Mouse (Mus musculus) spleen, adult 12 weeks (tissue): ENCODE data around the gene Cdk14.

Experiments used
- DNase-seq: peaks from one replicate; pipeline ENCODE4 v3.0.0; 2022; ENCODE audit warnings: low spot score

Cdk14 gene

DNA sequence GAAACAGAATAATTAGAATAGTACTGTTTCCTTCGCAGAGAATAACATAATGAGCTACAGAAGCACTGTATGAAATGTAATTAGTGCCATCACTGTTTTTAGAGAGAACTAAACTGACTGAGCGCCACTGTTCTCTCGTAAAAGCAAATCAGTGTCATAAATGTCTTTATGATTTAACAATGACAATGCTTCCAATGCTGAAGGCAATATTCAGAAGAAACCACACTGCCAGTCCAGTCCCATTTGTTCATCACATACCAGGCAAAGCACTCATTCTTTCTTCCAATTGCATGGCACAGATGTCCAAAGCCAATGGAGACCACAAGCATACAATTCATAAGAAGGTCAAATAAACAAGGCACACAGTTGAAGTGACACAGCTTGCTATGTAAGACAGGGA is 355.4 kb downstream of the Cdk14 start:
- no peak for DNase-seq

- no peak for DNase-seq
Observed at GRCm38 (mm10) chr5:5056102-5056883, 363.8 kb downstream of the Cdk14 start.

DNA sequence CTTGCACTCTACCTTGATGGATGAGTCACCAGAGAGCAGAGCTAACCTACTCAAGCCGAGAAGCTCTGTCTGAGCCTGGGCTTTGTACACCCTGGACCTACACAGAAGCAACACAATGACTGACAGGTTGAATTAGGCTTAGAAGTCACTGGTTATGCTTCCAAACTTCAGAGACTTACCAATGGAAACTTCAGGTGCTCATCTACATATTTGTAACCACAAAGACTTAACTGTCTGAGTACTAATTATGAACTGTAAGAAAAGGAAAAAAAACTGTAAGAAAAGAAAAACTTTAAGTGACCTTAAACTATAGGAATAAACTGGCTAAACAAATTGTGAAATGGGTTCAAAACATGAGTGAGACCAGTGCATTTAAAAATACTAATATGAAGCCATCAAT is 364.6 kb downstream of the Cdk14 start:
- no peak for DNase-seq

- no peak for DNase-seq
Observed at GRCm38 (mm10) chr5:5054270-5054669, 365.8 kb downstream of the Cdk14 start.

GRCm38 (mm10) chr5:5044326-5044725 is 375.8 kb downstream of the Cdk14 start:
- DNase-seq: no peak

DNA sequence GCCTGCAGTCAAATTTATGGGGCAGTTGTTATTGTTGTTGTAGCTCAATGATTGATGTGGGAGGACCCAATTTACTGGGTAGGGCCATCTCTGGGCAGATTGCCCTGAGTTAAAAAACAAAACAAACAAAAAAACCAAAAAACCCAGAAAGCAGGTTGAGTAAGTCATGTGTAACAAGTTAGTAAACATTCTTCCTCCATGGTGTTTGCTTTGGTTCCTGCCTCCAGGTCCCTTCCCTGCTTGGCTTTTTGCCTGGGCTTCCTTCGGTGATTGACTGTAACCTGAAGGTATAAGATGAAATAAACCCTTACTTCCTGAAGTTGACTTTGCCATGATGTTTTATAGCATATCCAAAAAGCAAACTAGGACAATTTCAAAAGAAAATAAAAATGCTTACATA is 377.4 kb downstream of the Cdk14 start:
- no peak for DNase-seq

DNA sequence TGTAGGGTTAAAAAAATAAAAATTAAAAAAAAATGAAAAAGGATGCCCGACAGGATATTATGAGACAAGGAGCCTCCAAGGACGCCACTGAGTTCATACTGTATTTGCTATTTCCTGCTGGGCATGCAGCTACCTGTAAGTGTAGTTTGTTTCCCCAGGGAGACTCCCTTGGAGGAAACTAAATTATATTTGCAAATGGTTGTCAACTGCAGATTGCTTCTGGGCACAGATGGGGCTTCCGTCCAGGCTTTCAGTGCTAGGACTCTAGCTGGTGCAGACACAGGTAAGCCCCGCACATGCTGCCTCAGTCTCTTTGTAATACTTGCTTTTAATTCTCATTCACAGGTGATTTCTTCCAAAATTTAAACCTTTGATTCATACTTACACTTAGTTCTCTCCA is 378.6 kb downstream of the Cdk14 start:
- DNase-seq: no peak

GRCm38 (mm10) chr5:5039700-5040284 is 380.3 kb downstream of the Cdk14 start:
- no peak for DNase-seq

DNA sequence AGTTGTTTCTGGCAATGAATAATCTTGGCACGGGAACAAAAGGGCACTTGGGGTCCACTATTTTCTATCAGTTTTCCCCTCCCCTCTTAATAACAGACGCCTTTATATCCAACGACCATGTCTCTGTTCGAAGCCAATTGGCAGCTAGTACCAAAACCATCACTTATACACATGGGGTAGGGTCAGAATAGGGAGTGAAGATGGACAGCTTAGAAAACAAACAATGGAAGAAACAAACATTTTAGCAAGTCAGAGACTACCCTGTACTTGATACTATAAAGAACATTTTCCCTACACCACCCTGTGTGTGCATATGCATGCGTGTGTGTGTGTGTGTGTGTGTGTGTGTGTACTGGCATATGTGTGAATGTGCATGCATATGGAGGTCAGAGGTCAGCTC is 386.7 kb downstream of the Cdk14 start:
- DNase-seq: no peak

DNA sequence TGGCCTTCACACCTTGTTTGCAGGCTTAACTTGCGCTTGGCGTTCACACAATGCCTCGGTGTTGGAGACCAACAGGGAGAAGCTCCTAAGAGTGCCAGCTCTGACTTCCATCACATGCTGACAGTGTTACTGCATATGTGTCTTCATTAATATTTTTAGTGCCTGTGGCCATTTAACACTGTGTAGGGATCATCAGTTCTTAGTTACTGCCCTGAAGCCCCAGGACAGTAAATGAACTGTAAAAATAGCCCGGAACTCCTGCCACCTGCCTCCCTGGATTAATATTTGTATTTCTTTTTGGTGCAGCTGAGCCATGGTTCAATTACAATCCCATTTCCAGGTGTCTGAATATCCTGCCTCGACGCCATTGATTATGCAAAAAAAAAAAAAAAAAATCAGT is 387.3 kb downstream of the Cdk14 start:
- DNase-seq: no peak

DNA sequence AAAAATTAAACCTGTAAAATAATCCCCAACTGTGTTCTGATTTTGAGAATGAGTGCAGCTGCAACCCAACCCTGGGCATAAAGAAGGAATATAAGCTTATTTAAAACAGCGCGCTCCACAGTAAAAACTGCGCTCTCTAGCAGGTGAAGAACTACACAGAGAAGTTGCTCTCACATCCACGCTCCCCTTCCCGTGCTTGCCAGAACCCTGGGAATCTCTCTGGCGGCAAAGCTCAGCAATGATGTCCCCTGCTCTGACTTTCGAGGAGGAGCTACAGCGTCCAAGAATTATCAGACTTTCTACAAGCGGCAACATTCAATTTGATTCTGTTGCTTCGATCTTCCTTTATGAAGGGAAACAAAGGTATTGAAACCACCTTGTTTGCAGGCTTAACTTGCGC is 387.7 kb downstream of the Cdk14 start:
- no peak for DNase-seq

DNA sequence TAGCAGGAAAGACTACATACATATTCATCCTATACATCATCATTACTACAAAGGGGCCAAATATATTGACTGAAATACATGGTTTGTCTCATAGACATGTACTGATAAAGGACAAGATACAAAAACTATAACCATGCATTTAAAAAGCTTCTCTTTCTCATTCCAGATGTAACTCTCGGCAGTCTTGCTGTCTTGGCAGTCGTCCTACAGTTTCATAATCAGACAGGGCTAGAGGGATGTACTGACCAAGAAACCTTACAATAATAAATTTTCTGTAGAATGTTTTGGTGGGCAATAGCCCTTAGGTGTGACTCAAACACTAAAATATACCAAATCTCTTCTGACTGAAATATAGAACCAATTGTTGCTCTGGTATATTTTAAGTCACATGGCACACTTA is 389.7 kb downstream of the Cdk14 start:
- DNase-seq: no peak

GRCm38 (mm10) chr5:5018959-5019358 is 401.2 kb downstream of the Cdk14 start:
- DNase-seq: no peak

- DNase-seq: no peak
Observed at GRCm38 (mm10) chr5:5018242-5018641, 401.9 kb downstream of the Cdk14 start.

- DNase-seq: no peak
Observed at GRCm38 (mm10) chr5:5013783-5014182, 406.3 kb downstream of the Cdk14 start.

DNA sequence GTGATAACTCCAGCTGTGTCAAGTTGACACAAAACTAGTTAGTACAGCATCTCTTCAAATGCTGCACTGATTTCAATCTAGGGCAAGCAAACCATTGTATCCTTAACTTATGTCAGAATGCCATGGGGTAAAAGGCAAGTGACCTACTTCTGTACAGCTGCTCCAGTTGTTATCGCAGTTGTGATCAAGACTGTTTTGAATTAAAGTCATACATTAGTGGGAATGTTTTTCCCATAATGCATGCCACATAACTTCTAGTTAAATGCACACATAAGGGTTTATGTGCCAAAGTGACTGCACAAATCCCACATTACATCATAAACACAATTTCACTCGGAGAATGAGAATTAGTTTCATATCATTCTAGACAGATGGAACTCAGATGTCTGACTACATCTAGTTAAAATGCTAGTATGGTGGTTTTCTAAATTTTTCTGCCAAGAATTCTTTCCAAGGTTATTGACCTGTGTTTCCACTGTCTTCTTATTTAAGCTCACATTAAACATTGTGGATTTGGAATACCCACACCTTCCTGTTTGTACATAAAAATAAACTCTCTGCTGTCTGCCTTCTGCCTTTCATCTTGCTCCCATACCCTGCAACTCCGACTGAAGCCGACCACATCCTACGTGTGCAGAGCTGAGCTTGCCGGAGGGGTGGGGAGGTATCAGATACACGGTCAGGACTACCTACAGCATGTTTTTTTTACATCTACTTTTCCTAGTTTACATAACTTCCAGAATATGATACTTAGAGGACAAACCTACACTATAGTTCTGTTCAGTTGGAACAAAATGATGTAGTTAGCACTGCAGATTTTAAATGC is 407.4 kb downstream of the Cdk14 start:
- no peak for DNase-seq

GRCm38 (mm10) chr5:5008153-5008745 is 411.9 kb downstream of the Cdk14 start:
- no peak for DNase-seq

GRCm38 (mm10) chr5:5007489-5008152 is 412.5 kb downstream of the Cdk14 start:
- no peak for DNase-seq

GRCm38 (mm10) chr5:5005633-5006032 is 414.5 kb downstream of the Cdk14 start:
- no peak for DNase-seq

DNA sequence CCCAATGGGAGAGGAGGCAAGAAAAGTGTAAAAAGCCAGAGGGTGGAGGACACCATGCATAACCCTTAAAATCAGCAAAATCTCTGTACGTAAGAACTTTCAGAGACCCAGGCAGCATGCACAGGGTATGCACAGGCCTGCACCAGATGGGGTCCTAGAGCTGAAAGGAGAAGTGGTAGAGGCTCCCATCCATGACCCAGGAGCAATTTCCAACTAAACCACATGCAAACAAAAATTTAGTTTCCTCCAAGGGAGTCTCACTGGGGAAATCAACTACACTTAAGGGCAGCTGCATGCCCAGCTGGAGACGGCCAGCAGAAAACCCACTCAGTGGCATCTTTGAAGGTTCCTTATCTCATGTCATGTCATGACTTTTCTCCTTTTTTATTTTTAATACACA is 415.4 kb downstream of the Cdk14 start:
- DNase-seq: no peak

DNA sequence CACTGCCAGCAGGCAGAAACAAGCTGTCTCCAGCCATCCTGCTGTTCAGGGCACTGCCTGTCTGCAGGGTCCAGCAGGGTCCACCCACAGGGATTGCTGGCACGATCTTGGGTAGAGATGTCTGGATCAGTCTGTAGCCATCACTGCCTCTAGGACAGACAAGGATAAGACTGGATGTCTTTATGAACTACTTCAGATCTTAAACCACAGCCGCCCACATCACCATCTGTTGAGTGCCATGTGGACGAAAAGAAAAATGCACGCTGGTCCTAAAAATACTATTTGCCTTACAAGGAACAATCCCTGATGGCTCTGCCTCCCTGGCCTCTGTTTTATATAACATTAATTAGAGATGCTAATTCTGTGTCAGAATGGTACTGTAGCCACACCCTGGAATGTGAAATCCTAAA is 426.9 kb downstream of the Cdk14 start:
- no peak for DNase-seq

DNA sequence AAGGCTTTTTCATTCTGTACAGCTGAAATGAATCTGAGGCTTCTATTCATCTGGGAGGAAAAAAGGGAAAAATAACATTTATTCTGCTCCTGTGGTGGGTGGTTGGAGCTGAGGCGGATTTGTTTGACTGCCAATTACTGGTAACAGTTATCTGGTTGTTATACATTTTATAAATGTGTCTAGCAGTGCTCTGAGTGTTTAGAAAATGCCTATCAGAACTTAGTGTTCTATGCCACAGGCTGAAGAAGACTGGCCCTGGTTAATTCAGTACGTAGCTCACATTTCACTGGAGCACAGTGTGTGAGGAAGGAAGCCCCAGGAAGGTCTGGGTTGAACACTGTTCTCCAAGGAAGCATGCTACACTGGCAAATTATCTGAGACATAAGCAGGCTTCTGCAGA is 429.1 kb downstream of the Cdk14 start:
- no peak for DNase-seq
